Mouse (Mus musculus): ENCODE results near the gene Atp6v0a1.

DNA sequence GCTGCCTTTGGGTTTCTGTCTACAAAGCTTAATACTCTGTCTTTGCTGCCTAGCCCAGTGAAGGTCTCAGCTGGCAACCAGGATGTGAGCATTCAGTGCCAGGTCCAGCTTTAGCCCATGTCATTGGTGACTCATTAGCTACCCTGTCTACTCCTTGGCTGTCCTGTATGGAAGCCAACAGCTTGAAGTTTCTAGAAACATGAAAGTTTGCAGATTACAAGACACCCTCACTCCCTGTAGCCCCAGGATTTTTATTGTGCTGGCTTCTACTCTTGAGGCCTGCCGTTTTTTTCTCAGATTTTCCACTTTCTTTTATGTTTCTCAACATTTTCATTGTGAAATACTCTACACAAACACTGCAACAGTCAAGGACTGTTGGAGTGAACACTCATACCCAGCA, 80.7 kb downstream of the Atp6v0a1 start:
- TF ChIP-seq CTCF (IDR thresholded peaks at IDR 0.05; ENCODE audit: borderline replicate concordance, insufficient read depth, low read length) (no peak), POLR2A (IDR thresholded peaks at IDR 0.05; ENCODE audit: low read depth, low read length) (no peak)
